Mouse (Mus musculus) stomach, embryonic 15.5 days (tissue): ENCODE measurements around the gene Arhgap24. TPM values are rescaled to one million over a fixed set of nuclear protein-coding genes. Genes with fewer than 3 reads are reported as not detected.

Source experiments
- ATAC-seq: fragments of 200-750 bp; cut with Nextera tagmentation; 2 replicates; pipeline ENCODE4 v1.8.0; 2017; ENCODE audit warnings: low read depth, moderate number of reproducible peaks, moderate TSS enrichment; ENCODE audit not compliant: insufficient read depth, low FRiP score
- H3K27ac ChIP-seq: fragments of 300-500 bp; sonication (generic); 2 replicates; pipeline ENCODE4 v1.5.1; 2015; ENCODE audit warnings: mild to moderate bottlenecking, inconsistent platforms
- H3K27me3 ChIP-seq: fragments of 300-500 bp; sonication (generic); replicated peaks from 2 replicates; pipeline ENCODE4 v1.6.1; 2015; ENCODE audit warnings: inconsistent platforms
- H3K36me3 ChIP-seq: fragments of 300-500 bp; sonication (generic); 2 replicates; pipeline ENCODE4 v1.6.1; 2015; ENCODE audit warnings: inconsistent platforms
- H3K4me1 ChIP-seq: fragments of 300-500 bp; sonication (generic); 2 replicates; pipeline ENCODE4 v1.6.1; 2015; ENCODE audit warnings: inconsistent platforms
- H3K4me2 ChIP-seq: fragments of 300-500 bp; sonication (generic); 2 replicates; pipeline ENCODE4 v1.6.1; 2015; ENCODE audit warnings: mild to moderate bottlenecking, inconsistent platforms
- H3K4me3 ChIP-seq: fragments of 300-500 bp; sonication (generic); replicated peaks from 2 replicates; pipeline ENCODE4 v1.5.1; 2015; ENCODE audit warnings: inconsistent platforms
- H3K9ac ChIP-seq: fragments of 300-500 bp; sonication (generic); 2 replicates; pipeline ENCODE4 v1.6.1; 2015; ENCODE audit warnings: inconsistent platforms
- H3K9me3 ChIP-seq: fragments of 300-500 bp; sonication (generic); 2 replicates; pipeline ENCODE4 v1.6.1; 2016; ENCODE audit warnings: inconsistent platforms
- WGBS: fragments of 180-500 bp; shearing (Covaris S2); methylation state at CpG from one replicate; pipeline ENCODE4 v1.1.7; 2015; 5-methylcytosine and 5-hydroxymethylcytosine counted together
- polyA plus RNA-seq: library from polyadenylated mRNA; unstranded; fragments of >200 nt; fragmentation: Nextera tagmentation; extraction: Ambion mirVana; gene quantifications from 2 replicates; pipeline ENCODE4 v1.2.1, GENCODE M21; 2015

The Arhgap24 gene
- polyA plus RNA-seq, 1 experiment from 2014 or later = 22.9 TPM

DNA sequence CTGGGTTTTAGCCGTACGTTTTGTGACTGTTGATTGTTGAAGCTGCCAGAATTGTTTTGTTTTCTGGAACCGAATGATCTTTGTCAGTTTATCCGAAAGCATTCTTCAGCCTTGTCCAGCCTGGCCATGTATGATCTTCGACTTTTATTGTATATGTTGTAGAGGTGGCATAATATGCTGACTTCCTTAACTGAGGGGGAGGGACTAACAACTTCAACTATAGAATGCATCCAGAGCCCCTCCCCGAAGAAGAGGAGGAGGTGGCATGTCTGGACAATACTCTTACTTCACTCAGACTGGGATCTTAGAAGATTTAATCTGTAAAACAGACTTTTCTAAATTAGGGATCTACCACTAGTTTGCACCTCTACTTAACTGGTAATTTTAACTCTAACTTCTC, 244.2 kb downstream of the Arhgap24 start:
- Histone ChIP-seq H3K4me3 (peak overlapping the region; percentile 28), H3K27me3 (no peaks in the 10 kb centered on the region), H3K9me3 (no peaks in the 10 kb centered on the region), H3K4me2 (peak overlapping the region; percentile 38), H3K4me1 (peaks cover 3% of the 10 kb centered on the region; the same call in 1 of the 2 replicates), H3K27ac (peak overlapping the region; percentile 76), H3K36me3 (no peaks in the 10 kb centered on the region), H3K9ac (no peak overlapping the region)
- ATAC-seq = no peak
- 28% methylated on average over 6 of the region's 6 CpGs for WGBS

DNA sequence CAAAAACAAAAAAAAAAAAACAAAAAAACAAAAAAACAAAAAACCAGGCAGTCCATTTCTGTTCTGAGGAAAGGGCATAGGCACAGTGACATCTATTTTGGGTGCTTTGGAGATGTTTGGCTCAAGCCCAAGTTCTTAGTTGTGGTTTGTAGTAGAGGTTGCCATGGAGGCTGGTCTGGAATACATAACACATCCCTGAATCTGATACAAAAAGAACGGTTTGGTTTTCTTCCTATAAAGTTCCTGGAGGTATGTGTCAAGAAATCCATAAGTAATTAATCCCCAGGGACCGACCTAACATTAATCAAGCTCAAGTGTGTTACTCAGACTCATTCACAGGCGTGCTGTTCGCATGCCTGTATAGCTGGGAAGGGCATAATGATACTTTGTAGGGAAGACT, 245.8 kb downstream of the Arhgap24 start:
- Histone ChIP-seq H3K4me1 (peaks cover 3% of the 10 kb centered on the region; the same call in 1 of the 2 replicates), H3K4me3 (no peak overlapping the region), H3K36me3 (no peaks in the 10 kb centered on the region), H3K9ac (no peak overlapping the region), H3K9me3 (no peaks in the 10 kb centered on the region), H3K27me3 (no peaks in the 10 kb centered on the region), H3K4me2 (no peak overlapping the region), H3K27ac (no peak overlapping the region)
- WGBS = 52% methylated on average over 4 of the region's 4 CpGs
- no peak for ATAC-seq

DNA sequence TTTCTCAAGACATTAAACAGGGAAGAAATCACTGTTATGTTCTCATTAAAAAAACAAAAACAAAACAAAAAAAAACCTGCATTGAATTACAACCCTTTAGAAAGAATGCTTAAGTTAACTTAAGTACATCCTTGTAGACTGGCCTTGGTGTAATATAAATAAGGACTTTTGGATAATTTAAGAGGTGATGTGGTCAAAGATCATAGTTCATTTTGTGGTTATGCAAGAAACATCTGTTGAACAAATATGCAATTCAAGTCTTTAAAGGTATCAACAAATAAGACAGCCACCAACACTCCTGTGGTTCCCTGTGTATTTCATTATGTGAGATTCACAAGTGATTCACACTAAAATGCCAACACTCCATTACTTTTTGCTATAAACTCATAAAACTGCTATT, 247.3 kb downstream of the Arhgap24 start:
- H3K27ac ChIP-seq = no peak overlapping the region
- no peaks in the 10 kb centered on the region for H3K9me3 ChIP-seq
- no peak overlapping the region for H3K4me3 ChIP-seq
- no peak overlapping the region for H3K9ac ChIP-seq
- H3K36me3 ChIP-seq = no peaks in the 10 kb centered on the region
- H3K4me1 ChIP-seq = peaks cover 3% of the 10 kb centered on the region; the same call in 1 of the 2 replicates
- no peak overlapping the region for H3K4me2 ChIP-seq
- no peaks in the 10 kb centered on the region for H3K27me3 ChIP-seq
- ATAC-seq = no peak

DNA sequence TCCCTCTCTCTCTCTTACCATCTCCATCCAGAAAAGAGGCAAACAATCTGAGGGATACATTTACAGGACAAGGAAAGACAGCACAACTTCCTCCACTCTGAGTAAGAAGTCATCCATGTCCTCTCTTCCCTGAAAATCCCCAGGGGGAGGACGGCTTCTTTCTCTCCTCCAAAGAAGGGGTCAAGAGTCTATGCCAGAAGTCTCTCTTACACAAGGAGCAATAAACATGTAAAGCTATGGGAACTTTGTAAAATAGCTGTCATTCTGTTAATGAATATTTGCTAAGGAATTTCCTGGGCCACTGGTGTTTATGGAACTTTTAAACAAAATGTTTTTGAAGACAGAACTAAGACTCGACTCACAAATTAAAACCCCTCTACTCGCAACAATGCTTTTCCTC, 248.3 kb downstream of the Arhgap24 start:
- Histone ChIP-seq H3K36me3 (no peaks in the 10 kb centered on the region), H3K9ac (no peak overlapping the region), H3K9me3 (no peaks in the 10 kb centered on the region), H3K27ac (peak overlapping the region; percentile 32; the same call in 1 of the 2 replicates), H3K4me2 (no peak overlapping the region), H3K4me3 (no peak overlapping the region), H3K4me1 (no peaks in the 10 kb centered on the region), H3K27me3 (no peaks in the 10 kb centered on the region)
- ATAC-seq = no peak
- 31% methylated on average over 3 of the region's 3 CpGs for WGBS

DNA sequence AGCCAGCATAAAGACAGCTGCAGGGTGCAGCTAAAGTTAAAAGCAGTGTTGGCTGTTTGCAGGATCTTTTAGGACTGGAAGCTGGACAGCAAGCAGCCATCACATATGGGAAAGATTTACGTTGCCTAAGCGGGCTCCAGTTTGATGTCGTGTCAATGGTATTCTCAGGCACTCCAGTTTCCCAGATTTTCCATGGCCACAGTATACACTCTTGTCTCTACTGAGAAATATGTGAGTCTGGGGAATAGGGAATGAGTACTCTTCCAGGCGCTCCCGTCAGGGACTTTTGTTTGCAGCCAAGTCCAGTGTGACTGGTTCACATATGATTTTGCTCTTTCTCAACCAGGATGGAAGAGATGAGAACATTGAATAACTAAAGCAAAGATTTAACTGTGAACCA, 254.9 kb downstream of the Arhgap24 start:
- no peaks in the 10 kb centered on the region for H3K4me1 ChIP-seq
- H3K27me3 ChIP-seq = no peaks in the 10 kb centered on the region
- no peaks in the 10 kb centered on the region for H3K36me3 ChIP-seq
- H3K9me3 ChIP-seq = no peaks in the 10 kb centered on the region
- WGBS = 49% methylated on average over 5 of the region's 5 CpGs
- peak; percentile 47; the same call in 1 of the 2 replicates for ATAC-seq
- H3K9ac ChIP-seq = no peak overlapping the region
- H3K4me2 ChIP-seq = no peak overlapping the region
- peak overlapping the region; percentile 63; the same call in 1 of the 2 replicates for H3K27ac ChIP-seq
- no peak overlapping the region for H3K4me3 ChIP-seq

DNA sequence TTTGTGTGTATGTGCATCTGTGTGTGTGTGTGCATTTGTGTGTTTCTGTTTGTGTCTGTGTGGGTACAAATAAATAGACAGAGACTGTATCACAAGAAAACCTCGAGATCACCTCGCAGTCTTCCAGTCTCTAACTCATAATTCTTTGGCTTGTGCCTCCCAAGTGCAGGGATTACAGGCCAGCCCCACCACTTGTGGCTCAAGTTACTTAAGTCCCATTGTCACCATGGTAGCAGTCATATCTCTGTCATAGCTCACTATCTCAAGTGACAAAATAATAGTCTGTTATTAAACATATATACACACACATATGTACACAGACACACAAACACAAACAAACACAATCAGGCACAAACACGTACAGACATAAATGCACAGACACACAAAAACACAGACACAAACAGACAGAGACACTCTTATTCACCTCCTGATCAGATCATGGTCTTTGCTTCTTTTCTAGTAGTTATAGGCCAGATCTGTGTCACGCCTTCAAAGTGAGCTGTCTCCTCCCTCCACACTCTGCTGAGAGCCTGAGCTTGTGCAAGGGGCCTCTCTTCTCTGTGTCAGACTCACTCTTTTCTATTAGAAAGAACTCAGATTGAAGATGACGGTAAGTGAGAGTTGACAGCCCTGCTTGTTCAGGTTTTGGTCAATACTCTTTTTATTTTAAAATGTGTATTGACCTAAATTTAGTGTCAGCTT, 261.5 kb downstream of the Arhgap24 start:
- H3K36me3 ChIP-seq = no peaks in the 10 kb centered on the region
- H3K27me3 ChIP-seq = no peaks in the 10 kb centered on the region
- 0 out of 2 replicates have a peak, but pooled peaks cover 5% of the 10 kb centered on the region for H3K4me1 ChIP-seq
- ATAC-seq = no peak
- no peak overlapping the region for H3K27ac ChIP-seq
- 49% methylated on average over 5 of the region's 5 CpGs for WGBS
- no peaks in the 10 kb centered on the region for H3K9me3 ChIP-seq
- no peak overlapping the region for H3K4me3 ChIP-seq
- no peak overlapping the region for H3K9ac ChIP-seq
- no peak overlapping the region for H3K4me2 ChIP-seq

DNA sequence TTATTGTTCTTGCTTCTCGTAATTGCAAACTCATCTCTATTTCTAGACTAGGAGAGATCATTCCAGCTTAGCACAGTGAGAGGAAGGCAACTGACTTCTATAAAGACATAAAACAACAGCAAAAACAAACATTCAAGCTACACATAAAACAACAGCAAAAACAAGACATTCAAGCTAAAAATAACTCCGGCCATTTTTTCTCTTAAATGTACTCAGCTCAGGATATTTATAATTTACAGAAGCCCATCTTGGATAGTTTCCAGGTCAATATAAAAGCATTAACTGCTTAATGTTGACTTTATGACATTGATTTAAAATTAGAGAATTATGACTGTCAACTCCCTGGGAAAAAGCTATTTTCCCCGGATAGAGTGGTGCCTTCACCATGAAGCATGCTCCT, 262.2 kb downstream of the Arhgap24 start:
- H3K36me3 ChIP-seq = no peaks in the 10 kb centered on the region
- H3K27ac ChIP-seq = no peak overlapping the region
- no peak overlapping the region for H3K9ac ChIP-seq
- 0 out of 2 replicates have a peak, but pooled peaks cover 5% of the 10 kb centered on the region for H3K4me1 ChIP-seq
- H3K9me3 ChIP-seq = no peaks in the 10 kb centered on the region
- H3K4me2 ChIP-seq = no peak overlapping the region
- no peaks in the 10 kb centered on the region for H3K27me3 ChIP-seq
- H3K4me3 ChIP-seq = no peak overlapping the region
- ATAC-seq = no peak
- WGBS = 43% methylated on average over 3 of the region's 3 CpGs

DNA sequence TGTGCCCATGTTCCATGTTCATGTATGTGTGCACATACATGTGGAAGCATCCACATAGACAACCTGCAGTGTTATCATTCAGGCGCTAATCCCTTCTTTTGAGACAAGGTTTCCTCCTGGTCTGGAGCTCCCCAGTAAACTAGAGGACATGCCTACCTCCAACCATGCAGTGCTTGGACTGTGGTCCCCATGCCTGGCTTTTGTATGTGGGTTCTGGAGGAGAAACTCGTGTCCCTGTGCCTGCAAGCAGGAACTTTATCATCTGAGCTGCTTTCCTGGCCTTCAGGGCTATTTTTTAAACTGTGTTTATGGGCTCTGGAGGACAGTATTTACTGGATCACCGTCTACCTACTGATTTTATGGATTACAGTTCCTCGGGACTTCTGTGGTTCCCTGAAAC, 262.9 kb downstream of the Arhgap24 start:
- Histone ChIP-seq H3K27ac (no peak overlapping the region), H3K4me2 (no peak overlapping the region), H3K36me3 (no peaks in the 10 kb centered on the region), H3K27me3 (no peaks in the 10 kb centered on the region), H3K4me3 (no peak overlapping the region), H3K4me1 (0 out of 2 replicates have a peak, but pooled peaks cover 5% of the 10 kb centered on the region), H3K9me3 (no peaks in the 10 kb centered on the region), H3K9ac (no peak overlapping the region)
- 73% methylated on average over 4 of the region's 4 CpGs for WGBS
- ATAC-seq = no peak

DNA sequence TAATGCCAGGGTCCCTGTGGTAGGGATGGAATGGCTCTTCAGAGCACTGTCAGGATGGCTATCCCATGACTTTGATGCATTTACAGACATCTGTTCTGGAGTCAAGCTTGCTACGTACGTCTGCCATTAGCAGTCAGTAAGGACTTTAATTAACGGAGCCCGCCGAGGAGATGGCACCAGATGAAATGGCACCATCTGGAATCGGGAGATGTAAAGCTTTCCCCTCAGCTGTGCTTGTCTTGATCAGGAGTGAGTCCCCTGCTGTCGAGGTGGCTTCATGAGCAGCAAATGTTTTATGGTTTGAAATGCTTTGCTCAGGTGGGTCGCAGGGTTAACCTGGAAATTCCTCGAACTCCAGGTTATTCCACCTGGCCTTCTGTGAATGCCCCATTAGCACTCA, 267.0 kb downstream of the Arhgap24 start:
- ATAC-seq = no peak
- no peaks in the 10 kb centered on the region for H3K27me3 ChIP-seq
- no peaks in the 10 kb centered on the region for H3K9me3 ChIP-seq
- 85% methylated on average over 9 of the region's 9 CpGs for WGBS
- no peak overlapping the region for H3K4me2 ChIP-seq
- H3K9ac ChIP-seq = no peak overlapping the region
- no peak overlapping the region for H3K27ac ChIP-seq
- H3K4me1 ChIP-seq = 0 out of 2 replicates have a peak, but pooled peaks cover 12% of the 10 kb centered on the region
- H3K4me3 ChIP-seq = no peak overlapping the region
- no peaks in the 10 kb centered on the region for H3K36me3 ChIP-seq

DNA sequence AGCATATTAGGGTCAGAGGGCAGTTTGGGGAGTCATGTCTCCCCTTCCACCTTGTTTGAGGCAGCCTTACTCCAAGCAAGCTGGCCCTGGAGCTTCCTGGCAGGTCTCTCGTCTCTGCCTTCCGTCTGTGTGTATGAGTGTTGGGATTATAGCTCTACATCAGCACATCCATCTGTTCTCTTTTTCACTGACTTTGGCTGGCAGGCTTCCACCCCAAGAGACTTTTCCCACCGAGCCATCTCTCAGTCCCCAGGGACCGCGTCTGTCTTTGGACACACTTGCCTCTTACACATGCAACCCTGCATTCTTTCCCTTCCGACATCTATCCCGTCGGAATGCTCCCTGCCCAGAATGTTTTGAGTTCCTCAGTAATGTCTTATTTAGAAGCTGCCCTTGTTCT, 267.8 kb downstream of the Arhgap24 start:
- no peaks in the 10 kb centered on the region for H3K9me3 ChIP-seq
- H3K4me3 ChIP-seq = no peak overlapping the region
- no peak overlapping the region for H3K9ac ChIP-seq
- H3K27ac ChIP-seq = no peak overlapping the region
- 33% methylated on average over 8 of the region's 8 CpGs for whole genome bisulfite sequencing
- no peaks in the 10 kb centered on the region for H3K27me3 ChIP-seq
- no peaks in the 10 kb centered on the region for H3K36me3 ChIP-seq
- ATAC-seq = no peak
- H3K4me2 ChIP-seq = no peak overlapping the region
- H3K4me1 ChIP-seq = 0 out of 2 replicates have a peak, but pooled peaks cover 10% of the 10 kb centered on the region

DNA sequence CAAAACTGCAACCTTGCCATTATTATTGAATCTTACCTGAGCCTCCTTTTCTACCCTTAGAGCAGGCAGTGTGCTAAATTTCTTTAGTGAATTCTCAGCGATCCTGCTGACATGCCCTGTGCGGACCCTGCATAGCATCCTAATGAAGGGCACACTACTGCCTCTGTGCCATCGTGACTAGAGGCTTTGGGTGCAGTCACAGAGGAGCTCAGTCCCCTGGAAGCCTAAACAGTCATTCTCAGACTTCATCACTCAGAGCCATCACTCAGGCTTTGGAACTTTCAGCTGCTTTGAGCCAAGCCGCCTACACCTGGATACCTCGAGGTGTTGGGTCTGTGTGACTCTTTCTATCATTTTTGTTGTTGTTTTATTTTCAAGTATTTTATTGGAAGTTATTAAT, 269.5 kb downstream of the Arhgap24 start:
- no peak overlapping the region for H3K9ac ChIP-seq
- no peak for ATAC-seq
- WGBS = 60% methylated on average over 5 of the region's 5 CpGs

DNA sequence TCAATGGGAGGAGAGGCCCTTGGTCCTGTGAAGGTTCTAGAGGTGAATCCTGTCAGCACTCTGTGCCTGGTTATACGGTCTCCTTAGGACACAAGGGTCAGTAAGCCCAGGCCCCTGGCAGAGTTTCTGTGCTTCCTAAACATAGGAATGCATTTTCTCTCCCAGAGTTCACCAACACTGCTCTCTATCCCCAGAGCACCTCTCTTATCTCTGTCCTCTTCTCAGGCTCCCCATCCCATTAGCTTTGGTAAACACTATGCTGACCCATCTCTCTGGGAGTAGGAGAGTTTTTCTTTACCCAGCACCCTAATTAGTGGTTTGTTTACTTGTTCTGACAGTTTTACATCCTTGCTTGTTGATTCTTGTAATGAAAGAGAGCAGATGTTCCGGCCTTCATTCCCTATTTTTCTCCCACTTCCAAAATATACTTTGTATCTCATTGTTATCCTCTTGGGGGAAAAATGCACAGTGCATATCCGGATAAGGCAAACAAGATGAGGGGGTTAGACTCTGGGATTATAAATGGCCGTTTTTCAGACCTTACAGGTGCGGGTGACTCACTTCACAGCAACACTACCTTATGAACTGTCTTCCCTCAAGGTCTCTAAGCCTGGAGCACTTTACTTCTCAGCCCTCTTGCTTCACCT, 270.6 kb downstream of the Arhgap24 start:
- H3K4me2 ChIP-seq = no peak overlapping the region
- no peak overlapping the region for H3K27ac ChIP-seq
- no peaks in the 10 kb centered on the region for H3K27me3 ChIP-seq
- WGBS = 27% methylated on average over 5 of the region's 5 CpGs
- 0 out of 2 replicates have a peak, but pooled peaks cover 10% of the 10 kb centered on the region for H3K4me1 ChIP-seq
- no peak overlapping the region for H3K9ac ChIP-seq
- H3K4me3 ChIP-seq = no peak overlapping the region
- H3K9me3 ChIP-seq = no peaks in the 10 kb centered on the region
- no peak for ATAC-seq
- no peaks in the 10 kb centered on the region for H3K36me3 ChIP-seq

More for the DNA sequence above, 269.5 kb downstream of the Arhgap24 start:
- no peaks in the 10 kb centered on the region for H3K27me3 ChIP-seq
- H3K4me2 ChIP-seq = no peak overlapping the region
- 0 out of 2 replicates have a peak, but pooled peaks cover 10% of the 10 kb centered on the region for H3K4me1 ChIP-seq
- no peak overlapping the region for H3K27ac ChIP-seq
- no peak overlapping the region for H3K4me3 ChIP-seq
- H3K9me3 ChIP-seq = no peaks in the 10 kb centered on the region
- H3K36me3 ChIP-seq = no peaks in the 10 kb centered on the region
